Mouse (Mus musculus) gastrocnemius, postnatal 14 days (tissue): ENCODE results near the gene Usp31. TPM values are rescaled to one million over a fixed set of nuclear protein-coding genes. Genes with fewer than 3 reads are reported as not detected.

Experiments used
- DNase-seq: peaks from one replicate; pipeline ENCODE4 v3.0.0; 2021; ENCODE audit warnings: mixed read lengths
- intact Hi-C: fragments of 180-260 bp; cut with DNase I; formaldehyde crosslinking; loops from one replicate; pipeline ENCODE4 v1.15.1; 2025; ENCODE audit warnings: low total_unique reads
- long read RNA-seq, 2 experiments: library from polyadenylated mRNA; stranded (forward); transcript quantifications; one replicate each; pipeline ENCODE4 v2.0.0; 2021
- total RNA-seq, 2 experiments: library from RNA; stranded (reverse); gene quantifications; 2 replicates each; pipeline ENCODE4 v1.2.3; 2021

Gene Usp31
- 1 to 10 TPM; 4.3 to 4.6 TPM for total RNA-seq
- long read RNA-seq, experiment 1, partial matches to known transcripts: 0 of 3 reads
- long read RNA-seq, experiment 1, other reads (novel, unspliced or antisense): 3 of 3 reads
- long read RNA-seq, experiment 2, partial matches to known transcripts: 0 of 1 reads
- long read RNA-seq, experiment 2, other reads (novel, unspliced or antisense): 1 of 1 reads

GRCm38 (mm10) chr7:121707073-121707667 lies at the start of gene Usp31:
Gene Usp31 (minus strand): TSS chr7:121707253.
- intact Hi-C loops: no loop called here

GRCm38 (mm10) chr7:121754748-121755147 lies 47.7 kb upstream of the Usp31 start:
- intact Hi-C loops: no loop called here

More at GRCm38 (mm10) chr7:121707073-121707667, at the start of gene Usp31:
- peak; percentile 92 for DNase-seq

GRCm38 (mm10) chr7:121750244-121750643 lies 43.2 kb upstream of the Usp31 start:
- no peak for DNase-seq
- intact Hi-C loops: no loop called here

More at GRCm38 (mm10) chr7:121754748-121755147, 47.7 kb upstream of the Usp31 start:
- no peak for DNase-seq

GRCm38 (mm10) chr7:121737511-121738415 lies 30.7 kb upstream of the Usp31 start:
- DNase-seq: no peak
- intact Hi-C loops: no loop called here

GRCm38 (mm10) chr7:121734171-121734831 lies 27.2 kb upstream of the Usp31 start, which contains the start of gene Scnn1g:
Gene Scnn1g (plus strand): TSS chr7:121734479.
- DNase-seq: peak; percentile 77
- intact Hi-C loops: loop anchor here (5.0 kb wide), 1 partner anchor 228 kb away; no protein-coding TSS in a partner anchor

- peak; percentile 19 for DNase-seq
These were observed 23.2 kb upstream of the Usp31 start for GRCm38 (mm10) chr7:121730225-121730624.

GRCm38 (mm10) chr7:121717031-121717430 lies 10.0 kb upstream of the Usp31 start:
- intact Hi-C loops: no loop called here
- no peak for DNase-seq

More at GRCm38 (mm10) chr7:121730225-121730624, 23.2 kb upstream of the Usp31 start:
- intact Hi-C loops: loop anchor here (5.0 kb wide), 1 partner anchor 232 kb away; no protein-coding TSS in a partner anchor

- intact Hi-C loops: no loop called here
- no peak for DNase-seq
These were observed 4.1 kb upstream of the Usp31 start for GRCm38 (mm10) chr7:121711171-121711570.

- intact Hi-C loops: no loop called here
- DNase-seq: peak; percentile 52
These were observed 511 bp downstream of the Usp31 start for GRCm38 (mm10) chr7:121706411-121707072.

- intact Hi-C loops: no loop called here
- DNase-seq: no peak
These were observed 2.0 kb downstream of the Usp31 start for GRCm38 (mm10) chr7:121705051-121705450.

GRCm38 (mm10) chr7:121701983-121702382 lies 5.1 kb downstream of the Usp31 start:
- DNase-seq: no peak

GRCm38 (mm10) chr7:121700480-121700879 lies 6.6 kb downstream of the Usp31 start:
- no peak for DNase-seq
- intact Hi-C loops: no loop called here

More at GRCm38 (mm10) chr7:121701983-121702382, 5.1 kb downstream of the Usp31 start:
- intact Hi-C loops: no loop called here

GRCm38 (mm10) chr7:121699218-121699617 lies 7.8 kb downstream of the Usp31 start:
- intact Hi-C loops: no loop called here
- no peak for DNase-seq

GRCm38 (mm10) chr7:121697574-121697973 lies 9.5 kb downstream of the Usp31 start:
- DNase-seq: no peak
- intact Hi-C loops: no loop called here

GRCm38 (mm10) chr7:121697170-121697569 lies 9.9 kb downstream of the Usp31 start:
- intact Hi-C loops: no loop called here
- DNase-seq: no peak

- intact Hi-C loops: no loop called here
- no peak for DNase-seq
These were observed 15.2 kb downstream of the Usp31 start for GRCm38 (mm10) chr7:121691803-121692202.

GRCm38 (mm10) chr7:121689338-121689737 lies 17.7 kb downstream of the Usp31 start:
- intact Hi-C loops: no loop called here
- DNase-seq: no peak

- intact Hi-C loops: no loop called here
- no peak for DNase-seq
These were observed 21.7 kb downstream of the Usp31 start for GRCm38 (mm10) chr7:121685140-121685984.
